Mouse (Mus musculus): ENCODE measurements at regions not wholly inside any gene's neighbourhood (a gene's known extent, or its start where the extent isn't known, plus 50 kb on each side); places are given as distances from the start of the nearest gene placed in this dataset.

DNA sequence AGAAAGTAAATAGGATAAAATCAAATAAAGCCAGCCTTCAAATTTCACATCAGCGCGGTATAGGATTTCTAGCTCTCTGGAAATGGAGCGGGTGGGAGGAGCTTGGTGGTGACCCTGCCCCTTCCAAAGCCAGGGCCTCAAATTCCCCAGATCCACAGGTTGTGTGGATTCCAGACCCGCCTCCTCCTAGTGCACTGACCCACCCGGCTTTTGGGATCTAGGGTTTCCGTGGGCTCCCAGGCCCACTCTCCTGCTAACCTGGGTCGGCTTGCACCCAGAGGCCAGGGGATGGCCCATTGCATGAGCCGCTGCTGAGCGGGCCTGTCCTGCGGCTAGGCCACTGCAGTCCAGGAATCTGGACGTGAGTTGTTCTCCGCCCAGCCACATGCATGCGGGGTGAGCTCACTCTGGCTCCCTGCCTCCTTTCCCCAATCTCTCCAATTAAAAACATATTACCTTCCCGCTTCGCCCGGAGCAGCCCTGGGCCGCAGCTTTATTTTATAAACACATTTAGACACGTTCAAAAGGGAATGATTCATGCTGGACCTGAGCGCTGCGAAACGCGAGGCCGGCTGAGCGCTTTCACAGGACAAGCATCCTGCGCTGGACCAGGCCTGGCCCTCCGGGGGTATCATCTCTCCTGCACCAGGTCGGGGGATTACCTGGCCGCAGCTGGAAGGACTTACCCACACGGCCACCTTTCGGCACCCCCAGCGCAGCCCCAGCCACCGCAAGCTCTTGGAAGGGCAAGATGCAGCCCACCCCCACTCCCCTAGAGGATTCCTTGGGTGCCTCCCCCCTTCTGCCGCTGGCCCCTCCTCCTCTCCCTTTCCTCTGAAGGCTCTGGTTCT, 101.2 kb upstream of the Smim23 start:
- intact Hi-C loops (cut with DNase I) = no loop called here
- no peak for DNase-seq (ENCODE audit: low spot score in 2 of 2)

GRCm38 (mm10) chr11:32924932-32925331, 100.5 kb upstream of the Smim23 start:
- DNase-seq (ENCODE audit: low spot score in 2 of 2) = no peak
- intact Hi-C loops (cut with DNase I) = no loop called here

DNA sequence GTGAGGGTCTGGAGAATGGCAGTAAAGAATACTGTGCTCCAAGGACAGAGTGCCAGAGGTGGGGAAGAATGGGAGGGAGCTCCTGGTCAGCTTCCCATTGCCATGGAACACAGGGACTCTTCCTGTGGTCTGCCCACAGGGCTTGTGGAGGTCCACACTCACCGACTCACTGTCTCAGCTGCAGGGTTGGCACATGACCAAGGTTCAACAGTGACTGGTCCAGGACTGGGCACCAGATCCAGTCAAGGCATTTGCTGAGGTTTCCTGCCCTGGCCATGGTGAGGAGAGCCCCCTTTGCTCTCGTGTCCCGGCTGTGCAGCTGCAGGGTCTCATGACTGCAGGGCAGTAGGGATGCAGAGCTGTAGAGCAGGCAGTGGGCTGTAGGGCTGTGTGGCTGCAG, 88.7 kb upstream of the Smim23 start:
- no peak for DNase-seq (ENCODE audit: low spot score in 2 of 2)
- intact Hi-C loops (cut with DNase I) = no loop called here

- DNase-seq (ENCODE audit: low spot score in 2 of 2) = no peak
- intact Hi-C loops (cut with DNase I) = no loop called here
Observed at GRCm38 (mm10) chr11:32911791-32912190, 87.4 kb upstream of the Smim23 start.

- intact Hi-C loops (cut with DNase I) = no loop called here
- no peak for DNase-seq (ENCODE audit: low spot score in 2 of 2)
Observed at GRCm38 (mm10) chr11:32908723-32909411, 84.5 kb upstream of the Smim23 start.

- no peak for DNase-seq (ENCODE audit: low spot score in 2 of 2)
- intact Hi-C loops (cut with DNase I) = no loop called here
Observed at GRCm38 (mm10) chr11:32907520-32908233, 83.3 kb upstream of the Smim23 start.

GRCm38 (mm10) chr11:32903970-32904369, 79.6 kb upstream of the Smim23 start:
- intact Hi-C loops (cut with DNase I) = no loop called here
- DNase-seq (ENCODE audit: low spot score in 2 of 2) = no peak

- intact Hi-C loops (cut with DNase I) = no loop called here
- DNase-seq (ENCODE audit: low spot score in 2 of 2) = peak in 1 of 2 experiments; percentile 11
Observed at GRCm38 (mm10) chr11:32903389-32903788, 79.0 kb upstream of the Smim23 start.

- intact Hi-C loops (cut with DNase I) = no loop called here
- no peak for DNase-seq (ENCODE audit: low spot score in 2 of 2)
Observed at GRCm38 (mm10) chr11:32902923-32903322, 78.5 kb upstream of the Smim23 start.

DNA sequence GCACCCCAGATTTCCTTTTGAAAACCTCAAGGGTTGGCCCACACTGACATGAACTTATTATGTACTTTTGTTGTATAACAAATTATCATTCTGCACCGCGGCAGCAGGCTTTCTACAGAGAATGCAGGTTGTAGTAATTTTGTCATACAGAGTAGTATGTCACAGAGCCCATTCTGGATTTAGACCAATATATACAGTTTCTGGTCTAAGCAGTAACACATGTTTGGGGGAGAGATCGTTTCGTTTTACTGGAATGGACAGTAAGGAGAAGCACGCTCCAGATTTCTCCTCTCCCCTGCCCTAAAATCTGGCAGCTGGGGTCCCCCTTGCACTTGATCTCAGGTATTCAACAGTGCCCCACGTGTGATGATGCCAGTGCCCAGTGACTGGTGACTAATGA, 76.0 kb upstream of the Smim23 start:
- intact Hi-C loops (cut with DNase I) = no loop called here
- no peak for DNase-seq (ENCODE audit: low spot score in 2 of 2)

GRCm38 (mm10) chr11:32899604-32900216, 75.3 kb upstream of the Smim23 start:
- DNase-seq (ENCODE audit: low spot score in 2 of 2) = no peak
- intact Hi-C loops (cut with DNase I) = no loop called here

- no peak for DNase-seq (ENCODE audit: low spot score in 2 of 2)
- intact Hi-C loops (cut with DNase I) = loop anchor here (2.0 kb wide), 1 partner anchor 61 kb away; no protein-coding TSS in a partner anchor
Observed at GRCm38 (mm10) chr11:32895400-32895799, 71.0 kb upstream of the Smim23 start.

- no peak for DNase-seq (ENCODE audit: low spot score in 2 of 2)
- intact Hi-C loops (cut with DNase I) = no loop called here
Observed at GRCm38 (mm10) chr11:32893146-32893903, 68.9 kb upstream of the Smim23 start.

- intact Hi-C loops (cut with DNase I) = no loop called here
- DNase-seq (ENCODE audit: low spot score in 2 of 2) = no peak
Observed at GRCm38 (mm10) chr11:32892496-32892895, 68.1 kb upstream of the Smim23 start.

DNA sequence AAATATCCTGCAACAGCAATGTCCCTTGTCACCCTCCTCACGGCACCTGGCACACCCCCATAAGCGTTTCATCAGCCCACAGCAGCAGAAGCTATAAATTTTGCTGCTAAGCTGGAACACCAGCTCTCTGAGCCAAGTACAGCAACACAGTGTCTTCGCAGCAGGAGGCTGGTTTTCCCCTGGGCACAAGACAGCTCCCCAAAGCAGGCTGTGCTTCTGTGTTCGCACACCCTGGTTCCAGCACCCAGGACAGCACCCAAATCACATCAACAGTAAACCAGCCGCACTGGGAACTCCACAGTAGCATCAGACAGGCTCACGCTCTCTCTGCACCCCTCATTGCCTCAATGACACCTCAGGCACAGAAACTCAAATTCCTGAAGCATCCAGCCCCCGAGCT, 64.8 kb upstream of the Smim23 start:
- intact Hi-C loops (cut with DNase I) = no loop called here
- DNase-seq (ENCODE audit: low spot score in 2 of 2) = peak in 1 of 2 experiments; percentile 9

- no peak for DNase-seq (ENCODE audit: low spot score in 2 of 2)
- intact Hi-C loops (cut with DNase I) = no loop called here
Observed at GRCm38 (mm10) chr11:32884744-32885143, 60.3 kb upstream of the Smim23 start.

DNA sequence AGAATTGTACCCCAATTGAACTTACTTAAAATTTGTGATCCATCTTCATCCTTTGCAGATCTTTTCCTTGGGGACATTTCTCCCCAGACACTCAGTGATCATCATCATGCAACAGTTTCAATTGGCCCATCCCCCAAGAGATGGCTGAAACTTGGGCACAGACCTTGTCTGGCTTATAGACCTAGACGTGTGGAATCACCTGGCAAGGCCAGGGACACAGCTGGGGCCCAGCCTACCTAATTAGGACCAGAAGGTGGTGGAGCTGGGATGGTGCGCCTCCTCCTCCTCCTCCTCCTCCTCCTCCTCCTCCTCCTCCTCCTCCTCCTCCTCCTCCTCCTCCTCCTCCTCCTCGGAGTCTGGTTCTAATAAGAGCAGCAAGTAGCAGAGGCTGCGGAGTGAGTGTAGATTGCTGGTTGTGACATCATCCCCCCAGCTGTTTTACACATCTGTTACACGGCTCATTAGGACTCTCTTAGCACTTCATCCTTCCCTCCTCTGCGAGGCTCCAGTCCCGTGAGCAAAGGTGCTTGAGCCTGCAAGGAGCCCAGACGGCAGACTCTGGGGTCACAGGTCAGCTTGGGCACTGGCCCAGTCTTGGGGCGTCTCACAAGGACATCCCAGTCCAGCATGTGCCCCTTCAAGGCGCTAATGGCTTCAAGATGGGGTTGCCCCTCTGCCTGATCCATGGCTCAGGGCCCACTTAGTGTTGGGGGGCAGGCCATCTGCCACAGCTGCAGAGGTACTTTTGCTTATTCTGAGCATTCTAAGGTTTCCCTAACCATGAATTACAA, 58.9 kb upstream of the Smim23 start:
- intact Hi-C loops (cut with DNase I) = no loop called here
- no peak for DNase-seq (ENCODE audit: low spot score in 2 of 2)

GRCm38 (mm10) chr11:32878967-32879366, 54.6 kb upstream of the Smim23 start:
- DNase-seq (ENCODE audit: low spot score in 2 of 2) = no peak
- intact Hi-C loops (cut with DNase I) = no loop called here
